Mouse (Mus musculus) CH12.LX (cell line): Measurements from ENCODE around the gene Slc17a8.

Experiments
- CTCF ChIP-seq, 2 experiments: IDR thresholded peaks in 1 of 2; conservative IDR thresholded peaks in 1 of 2; 2 replicates each; pipeline ENCODE4 v1.5.1; 2011 to 2012; ENCODE audit warnings: low read depth in 2 of 2, low read length in 2 of 2, improper control_type of control experiment in 1 of 2, inconsistent platforms in 1 of 2, mild to moderate bottlenecking in 1 of 2, moderate library complexity in 1 of 2
- EP300 ChIP-seq: IDR thresholded peaks from 2 replicates; pipeline ENCODE4 v1.6.1; 2011; ENCODE audit warnings: low read length, improper control_type of control experiment
- MAZ ChIP-seq: IDR thresholded peaks from 2 replicates; pipeline ENCODE4 v1.6.1; 2012; ENCODE audit warnings: low read depth, mild to moderate bottlenecking, inconsistent platforms, low read length, improper control_type of control experiment, moderate library complexity
- POLR2A ChIP-seq: IDR thresholded peaks from 2 replicates; pipeline ENCODE4 v1.6.1; 2011; ENCODE audit warnings: low read depth, mild to moderate bottlenecking, improper control_type of control experiment, low read length
- SIN3A ChIP-seq: IDR thresholded peaks from 2 replicates; pipeline ENCODE4 v1.6.1; 2012; ENCODE audit warnings: low read length, improper control_type of control experiment, inconsistent platforms
- ZNF384 ChIP-seq: IDR thresholded peaks from 2 replicates; pipeline ENCODE4 v1.6.1; 2012; ENCODE audit warnings: low read depth, low read length, improper control_type of control experiment, inconsistent platforms

DNA sequence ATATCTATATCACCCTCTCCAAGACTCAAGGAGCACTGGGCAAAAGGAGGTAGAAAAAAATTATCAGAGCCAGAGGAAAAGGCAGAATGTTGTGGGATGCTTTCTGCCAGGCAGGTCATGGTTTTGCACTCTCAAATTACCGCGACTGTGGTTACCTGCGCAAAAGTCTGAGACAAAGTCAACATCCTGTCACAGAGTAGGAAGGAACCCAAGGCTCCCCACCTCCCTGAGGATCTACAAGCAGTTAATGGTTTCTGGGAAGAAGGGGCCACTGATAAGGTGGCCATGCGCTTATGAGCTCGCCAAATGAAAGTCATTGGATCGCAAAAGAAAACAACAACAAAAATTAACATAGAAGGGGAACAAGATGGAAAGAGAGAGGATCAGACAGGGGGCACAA lies 48.1 kb downstream of the Slc17a8 start:
- TF ChIP-seq POLR2A (no peak), CTCF (conservative IDR thresholded peaks at IDR 0.05 in 1 of 2, IDR thresholded peaks at IDR 0.05 in 1 of 2; ENCODE audit: low read depth in 2 of 2, low read length in 2 of 2) (no peak), MAZ (no peak), ZNF384 (no peak), SIN3A (no peak), EP300 (no peak)
